Mouse (Mus musculus) heart, postnatal 0 days (tissue): Measurements from ENCODE around the gene Tpk1.

Experiments used
- CTCF ChIP-seq: IDR thresholded peaks from 2 replicates; pipeline ENCODE4 v1.5.1; 2016; ENCODE audit warnings: antibody characterized with exemption, control low read depth, low read depth
- EP300 ChIP-seq: IDR thresholded peaks from 2 replicates; pipeline ENCODE4 v1.6.1; 2016; ENCODE audit warnings: antibody characterized with exemption, low read depth

DNA sequence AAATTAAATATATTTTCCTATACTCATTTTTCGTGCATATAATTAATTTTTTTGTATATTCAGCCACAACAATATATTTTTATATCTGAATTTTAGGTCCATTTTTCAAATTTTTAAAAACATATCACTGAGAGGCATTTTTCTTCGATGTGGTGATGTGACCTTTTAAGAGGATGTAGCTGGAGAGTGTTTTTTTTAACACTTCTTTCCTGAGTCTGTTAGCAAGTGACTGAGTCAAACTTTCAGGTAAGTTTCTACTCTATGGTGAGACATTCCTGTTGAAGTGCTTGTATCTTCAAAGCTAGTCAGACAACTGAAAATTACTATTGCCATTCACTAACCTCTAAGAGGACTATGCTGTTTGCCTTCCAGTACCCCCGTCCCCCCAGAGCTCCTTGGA, 283.3 kb downstream of the Tpk1 start:
- TF ChIP-seq CTCF (no peak), EP300 (no peak)
